Mouse (Mus musculus): Measurements from ENCODE around the gene Slc5a4b.
A peak's percentile ranks its signal among the peaks of the same experiment; 100 is the strongest.
"Not testable (repeated sequence)": the region's sequence is repeated elsewhere in the genome, so short reads cannot be mapped to it uniquely, and the experiment has no call there.

Slc5a4b gene

DNA sequence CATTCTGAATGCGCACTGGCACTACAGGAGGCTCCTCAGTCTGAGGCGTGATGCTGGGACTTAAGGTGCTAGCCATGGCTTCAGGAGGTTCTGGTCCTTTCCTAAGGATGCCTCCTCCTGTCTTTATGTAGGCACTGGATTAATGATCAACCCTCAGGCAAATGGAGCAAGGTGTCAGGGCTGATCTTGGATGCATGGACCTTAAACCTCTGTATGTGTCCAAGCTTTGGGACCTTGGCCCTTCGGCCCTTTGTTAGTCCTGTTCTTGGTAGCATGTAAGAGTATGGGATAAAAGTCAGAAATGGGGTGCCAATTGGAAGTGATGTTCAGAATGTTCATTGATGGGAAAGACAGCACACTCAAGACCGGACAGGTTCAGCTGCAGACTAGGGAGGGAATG, at the start of gene Slc5a4b:
Slc5a4b (minus strand) TSS at position 101 of the 400 bp plus-strand sequence.
- DNase-seq (ENCODE audit: low spot score in 2 of 2), result no peak

DNA sequence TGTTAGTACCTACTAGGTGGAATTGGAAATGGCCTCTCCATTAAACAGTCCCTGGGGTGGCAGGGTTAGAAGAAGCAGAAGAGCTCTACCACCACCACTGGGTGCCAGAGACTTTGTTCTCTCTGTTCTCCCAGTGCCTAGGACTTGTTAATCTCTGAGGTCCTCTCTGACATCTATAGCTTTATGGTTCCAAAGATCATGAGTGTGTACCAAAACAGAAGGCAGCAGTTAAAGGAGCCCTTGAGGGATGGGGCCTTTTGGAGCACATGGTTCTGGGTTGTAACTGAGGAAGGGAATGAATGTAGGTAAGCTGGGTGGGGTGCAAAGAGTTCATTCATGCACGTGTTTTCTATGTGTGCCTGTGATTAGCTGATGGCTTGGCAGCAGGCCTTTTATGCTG, 47.2 kb upstream of the Slc5a4b start:
- DNase-seq (ENCODE audit: low spot score in 2 of 2), result no peak

DNA sequence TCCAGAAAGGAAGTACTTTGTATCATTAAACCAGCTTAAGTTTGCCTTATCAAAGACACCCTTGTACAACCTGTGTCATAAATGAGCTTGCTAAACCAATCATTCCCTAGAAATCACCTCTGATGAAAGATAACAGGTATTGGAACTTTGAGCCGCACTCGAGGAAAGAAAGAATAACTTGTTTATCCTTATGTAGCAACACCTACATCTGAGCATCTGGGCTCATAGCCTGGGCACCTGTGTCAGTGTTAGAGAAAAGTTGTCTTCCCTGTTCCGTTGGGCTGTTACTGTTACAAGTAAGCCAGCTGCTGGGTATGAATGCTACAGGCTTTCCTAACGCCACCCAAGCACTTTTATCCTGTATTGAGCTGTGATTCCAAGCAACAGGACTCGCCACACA, 46.8 kb upstream of the Slc5a4b start:
- no peak for DNase-seq (ENCODE audit: low spot score in 2 of 2)

DNA sequence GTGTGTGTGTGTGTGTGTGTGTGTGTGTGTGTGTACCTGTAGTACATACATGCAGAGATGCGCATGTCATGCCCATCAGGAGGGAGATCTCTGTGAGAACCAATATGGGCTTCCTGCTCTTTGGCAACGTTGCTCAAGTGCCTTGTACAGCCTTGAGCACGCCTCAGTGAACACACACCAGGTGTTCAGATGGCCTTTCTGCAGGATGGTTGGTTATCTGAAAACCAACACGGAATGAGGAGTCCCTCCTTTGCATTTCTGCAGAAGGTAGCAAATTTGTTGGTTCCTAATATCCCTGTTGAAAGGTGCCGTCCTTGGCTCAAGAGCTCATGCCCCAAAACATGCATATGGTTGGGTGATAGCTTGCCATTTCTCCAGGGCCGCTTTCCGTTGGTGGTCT, 45.1 kb upstream of the Slc5a4b start:
- no peak for DNase-seq (ENCODE audit: low spot score in 2 of 2)

DNA sequence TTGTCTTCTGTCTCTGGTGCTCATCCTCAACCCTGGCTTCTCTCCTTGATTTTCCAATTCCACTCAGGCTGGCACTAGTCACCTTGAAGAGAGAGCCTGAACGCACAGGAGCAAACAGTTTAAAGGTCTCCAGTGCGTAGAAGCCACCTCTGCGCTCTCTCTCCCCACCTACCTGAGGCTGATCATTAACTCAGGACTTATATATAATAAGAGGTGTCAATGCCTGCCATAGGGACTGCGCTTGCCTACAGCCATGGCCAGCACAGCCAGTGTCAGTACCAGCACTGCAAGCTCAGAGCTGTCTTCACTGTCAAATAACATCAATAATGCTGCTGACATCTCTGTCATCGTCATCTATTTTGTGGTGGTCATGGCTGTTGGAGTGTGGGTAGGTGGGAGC, 36.5 kb upstream of the Slc5a4b start, which contains the start of gene Slc5a4a:
Slc5a4a (plus strand) TSS at position 174 of the 400 bp plus-strand sequence.
- no peak for DNase-seq (ENCODE audit: low spot score in 2 of 2)

DNA sequence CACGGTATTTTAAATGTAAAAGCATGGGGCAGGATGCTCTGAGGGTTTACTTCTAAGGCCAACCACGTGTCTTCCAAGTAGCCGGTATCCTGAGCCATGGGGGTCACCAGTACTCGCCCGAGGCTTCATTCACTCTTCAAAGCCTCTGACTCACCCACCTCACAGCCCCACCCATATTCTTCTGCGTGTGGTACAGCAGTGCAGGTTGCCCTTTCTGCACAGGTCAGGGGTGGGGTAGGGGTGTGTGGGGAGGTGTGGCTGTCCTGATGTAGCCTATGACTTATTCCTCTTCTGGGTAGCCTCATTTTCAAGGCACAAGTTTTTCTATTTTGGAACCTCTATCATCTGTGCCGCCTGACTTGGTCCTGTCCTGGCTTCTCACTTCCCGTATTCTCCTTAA, 36.1 kb upstream of the Slc5a4b start:
- no peak for DNase-seq (ENCODE audit: low spot score in 2 of 2)

DNA sequence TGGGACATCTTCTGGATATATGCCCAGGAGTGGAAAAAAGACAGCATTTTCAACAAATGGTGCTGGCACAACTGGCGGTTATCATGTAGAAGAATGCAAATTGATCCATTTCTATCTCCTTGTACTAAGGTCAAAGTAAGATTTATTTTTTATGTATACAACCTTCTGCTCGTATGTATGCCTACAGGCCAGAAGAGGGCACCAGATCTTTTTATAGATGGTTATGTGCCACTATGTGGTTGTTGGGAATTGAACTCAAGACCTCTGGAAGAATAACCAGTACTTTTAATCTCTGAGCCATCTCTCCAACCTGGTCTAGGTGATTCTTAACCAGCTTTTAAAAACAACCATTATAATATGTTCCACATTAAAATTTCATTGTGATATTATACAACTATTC, 25.6 kb upstream of the Slc5a4b start:
- DNase-seq (ENCODE audit: low spot score in 2 of 2), result no peak

DNA sequence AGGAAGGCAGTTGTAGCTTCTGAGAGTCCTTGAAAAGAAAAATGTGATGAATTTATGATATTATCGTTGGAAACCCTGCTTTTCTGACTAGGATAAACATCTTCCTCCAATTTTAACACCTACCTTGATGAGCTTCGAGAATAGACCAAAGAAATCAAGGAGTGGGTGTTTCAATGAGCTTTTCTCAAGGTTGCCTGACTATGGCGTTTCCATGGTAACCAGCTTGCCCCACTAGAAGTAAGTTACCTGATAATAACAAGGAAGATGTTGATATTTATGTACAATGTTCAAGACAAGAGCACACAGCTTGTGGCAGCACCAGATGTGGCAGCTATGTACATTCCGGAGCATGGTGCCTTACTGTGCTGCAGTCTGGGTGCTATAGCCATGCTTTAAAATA, 21.7 kb upstream of the Slc5a4b start:
- no peak for DNase-seq (ENCODE audit: low spot score in 2 of 2)

DNA sequence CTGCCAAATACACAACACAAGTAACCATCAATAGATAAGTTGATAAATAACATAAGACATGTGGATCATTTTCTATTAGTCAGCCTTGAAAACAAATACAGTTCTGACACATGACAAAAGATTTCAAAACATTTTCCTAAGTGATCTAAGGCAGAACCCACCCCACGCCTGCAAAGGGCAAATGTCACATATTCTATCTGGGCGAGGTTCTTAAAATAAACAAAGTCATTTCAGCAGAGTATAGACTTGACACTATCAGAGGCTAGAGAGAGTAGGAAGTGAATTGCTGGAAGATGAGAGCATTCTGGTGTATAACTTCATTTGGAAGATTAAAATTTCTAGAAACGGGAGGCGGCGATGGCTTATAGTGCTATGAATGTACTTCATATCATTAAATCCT, 10.7 kb upstream of the Slc5a4b start:
- no peak for DNase-seq (ENCODE audit: low spot score in 2 of 2)

DNA sequence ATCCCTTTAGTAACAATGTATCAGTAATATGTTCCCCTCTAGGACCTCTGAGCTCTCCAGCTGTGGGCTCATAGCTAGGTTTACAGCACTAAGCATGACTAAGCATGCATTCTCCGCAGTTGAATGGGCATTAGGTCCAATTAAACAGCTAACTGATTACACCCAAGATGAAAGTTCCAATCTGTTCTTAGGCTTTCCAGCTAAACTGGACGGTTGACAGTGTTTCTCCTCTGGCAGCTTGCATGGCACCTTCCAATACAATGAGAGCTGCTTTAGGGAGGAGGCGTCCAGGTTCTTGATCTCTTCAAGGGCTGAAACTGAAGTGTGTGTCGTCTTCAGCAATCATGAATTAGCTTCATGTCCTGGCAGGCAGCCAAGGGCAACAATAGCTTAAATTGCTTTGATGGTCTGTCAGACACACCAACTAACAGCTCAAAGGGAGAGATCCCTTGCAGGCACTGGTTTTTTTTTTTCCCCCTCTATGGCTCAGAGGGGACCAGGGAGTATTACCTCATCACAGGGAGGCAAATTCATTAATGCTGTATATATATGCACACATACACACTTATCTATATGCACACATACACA, 9.5 kb upstream of the Slc5a4b start:
- DNase-seq (ENCODE audit: low spot score in 2 of 2), result no peak

DNA sequence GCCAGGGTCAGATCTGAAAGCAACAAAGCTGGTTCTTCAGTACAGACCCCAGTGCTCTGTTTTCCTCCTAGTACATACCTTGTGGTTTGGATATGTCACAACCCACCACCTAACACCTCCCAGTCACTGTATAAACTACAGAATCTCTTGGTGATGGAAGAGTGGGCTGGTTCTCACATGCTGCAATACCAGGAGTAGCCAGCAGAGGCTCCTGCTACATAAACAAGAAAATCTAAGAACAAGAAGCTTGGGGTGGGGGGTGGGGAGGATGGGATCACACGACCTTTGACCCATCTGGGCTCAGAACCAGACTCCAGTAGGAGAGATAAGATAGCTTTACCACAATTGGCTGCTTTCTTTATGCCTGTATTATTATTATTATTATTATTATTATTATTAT, 8.0 kb upstream of the Slc5a4b start:
- DNase-seq (ENCODE audit: low spot score in 2 of 2), result peak in 1 of 2 experiments; percentile 65

DNA sequence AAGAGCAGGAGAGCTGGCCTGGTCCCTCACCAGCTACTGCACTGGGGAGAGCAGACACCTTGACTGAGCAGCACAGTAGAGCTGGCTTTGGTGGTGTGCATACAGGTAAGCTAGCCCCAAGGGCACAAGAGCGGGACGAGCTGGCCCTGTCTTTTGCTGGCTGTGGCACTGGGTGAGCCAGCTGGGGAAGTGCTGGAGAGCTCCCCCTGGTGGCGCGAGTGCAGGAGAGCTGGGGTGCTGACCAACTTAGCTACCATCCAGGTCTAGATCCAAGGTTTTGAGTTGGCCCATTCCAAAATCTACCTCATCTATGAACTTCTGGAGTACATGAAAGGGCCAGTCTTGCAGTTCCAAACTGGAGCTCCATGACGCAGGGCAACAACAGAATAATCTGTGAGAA, 7.2 kb upstream of the Slc5a4b start:
- DNase-seq (ENCODE audit: low spot score in 2 of 2), result peak; percentile 43 to 85

DNA sequence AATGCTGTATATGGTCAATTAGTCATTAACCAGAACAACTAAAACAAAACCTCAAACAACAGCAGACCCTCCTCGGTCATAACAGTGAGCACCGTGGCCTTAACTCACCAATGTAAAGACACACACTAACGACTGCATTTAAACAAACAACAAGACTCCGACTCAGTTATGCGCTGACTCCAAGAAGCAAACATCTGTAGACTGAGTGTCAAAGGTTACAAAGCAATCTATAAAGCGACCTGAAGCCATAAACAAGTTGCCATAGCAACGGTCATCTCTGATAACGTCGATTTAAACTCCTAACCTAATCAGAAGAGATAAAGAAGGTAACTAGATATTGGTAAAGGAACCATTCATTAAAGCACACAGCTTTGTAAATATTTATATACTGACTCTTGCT, 13.4 kb downstream of the Slc5a4b start:
- no peak for DNase-seq (ENCODE audit: low spot score in 2 of 2)

DNA sequence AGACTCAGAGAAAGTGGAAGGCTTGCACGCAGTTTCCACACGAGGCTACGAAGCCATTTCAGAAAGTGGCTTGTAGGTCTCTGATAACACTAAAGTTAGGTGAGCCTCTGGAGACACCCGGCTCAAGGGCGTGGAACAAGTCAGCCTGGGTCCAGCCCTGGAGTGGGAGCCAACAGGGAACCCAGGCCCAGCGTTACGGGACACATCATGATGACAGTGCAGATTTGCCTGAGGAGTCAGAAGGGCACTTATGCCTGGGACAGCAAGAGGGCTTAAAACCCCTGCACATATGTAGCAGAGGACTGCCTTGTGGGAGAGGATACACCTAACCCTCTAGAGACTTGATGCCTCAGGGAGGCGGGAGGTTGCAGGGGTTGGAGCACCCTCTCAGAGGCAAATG, 14.2 kb downstream of the Slc5a4b start:
- DNase-seq (ENCODE audit: low spot score in 2 of 2), result no peak

DNA sequence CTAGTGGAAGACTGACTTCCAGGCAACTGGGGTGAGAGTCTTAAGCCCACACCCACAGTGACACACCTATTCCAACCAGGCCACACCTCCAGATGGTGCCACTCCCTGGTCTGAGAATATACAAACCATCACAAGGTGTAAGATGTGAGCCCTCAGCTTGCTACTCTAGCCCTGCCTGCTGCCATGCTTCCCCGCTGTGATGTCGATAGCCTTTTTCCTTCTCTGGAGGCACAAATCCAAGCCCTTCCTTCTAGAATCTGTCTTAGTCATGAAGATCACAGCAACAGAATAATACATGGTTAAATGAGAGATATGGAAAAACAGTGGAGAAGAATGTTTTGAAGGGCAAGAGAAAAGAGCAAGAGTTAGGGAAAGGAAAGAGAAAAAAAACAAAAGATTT, 33.8 kb downstream of the Slc5a4b start:
- DNase-seq (ENCODE audit: low spot score in 2 of 2), result not testable (repeated sequence)

DNA sequence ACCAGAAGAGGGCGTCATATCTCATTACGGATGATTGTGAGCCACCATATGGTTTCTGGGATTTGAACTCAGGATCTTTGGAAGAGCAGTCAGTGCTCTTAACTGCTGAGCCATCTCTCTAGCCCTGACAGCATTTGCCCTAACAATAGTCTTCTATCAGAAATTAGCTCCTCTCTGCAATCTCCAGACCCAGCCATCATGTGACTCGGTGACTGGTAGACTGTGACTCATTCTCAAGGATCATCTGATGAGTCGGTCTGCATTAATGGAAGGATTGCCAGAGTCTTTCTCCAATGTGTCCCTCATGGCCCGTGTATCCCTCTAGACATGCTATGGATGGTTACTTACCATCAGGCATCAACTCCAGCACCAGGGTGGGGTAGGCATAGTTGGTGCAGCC, 38.7 kb downstream of the Slc5a4b start:
- not testable (repeated sequence) for DNase-seq (ENCODE audit: low spot score in 2 of 2)

DNA sequence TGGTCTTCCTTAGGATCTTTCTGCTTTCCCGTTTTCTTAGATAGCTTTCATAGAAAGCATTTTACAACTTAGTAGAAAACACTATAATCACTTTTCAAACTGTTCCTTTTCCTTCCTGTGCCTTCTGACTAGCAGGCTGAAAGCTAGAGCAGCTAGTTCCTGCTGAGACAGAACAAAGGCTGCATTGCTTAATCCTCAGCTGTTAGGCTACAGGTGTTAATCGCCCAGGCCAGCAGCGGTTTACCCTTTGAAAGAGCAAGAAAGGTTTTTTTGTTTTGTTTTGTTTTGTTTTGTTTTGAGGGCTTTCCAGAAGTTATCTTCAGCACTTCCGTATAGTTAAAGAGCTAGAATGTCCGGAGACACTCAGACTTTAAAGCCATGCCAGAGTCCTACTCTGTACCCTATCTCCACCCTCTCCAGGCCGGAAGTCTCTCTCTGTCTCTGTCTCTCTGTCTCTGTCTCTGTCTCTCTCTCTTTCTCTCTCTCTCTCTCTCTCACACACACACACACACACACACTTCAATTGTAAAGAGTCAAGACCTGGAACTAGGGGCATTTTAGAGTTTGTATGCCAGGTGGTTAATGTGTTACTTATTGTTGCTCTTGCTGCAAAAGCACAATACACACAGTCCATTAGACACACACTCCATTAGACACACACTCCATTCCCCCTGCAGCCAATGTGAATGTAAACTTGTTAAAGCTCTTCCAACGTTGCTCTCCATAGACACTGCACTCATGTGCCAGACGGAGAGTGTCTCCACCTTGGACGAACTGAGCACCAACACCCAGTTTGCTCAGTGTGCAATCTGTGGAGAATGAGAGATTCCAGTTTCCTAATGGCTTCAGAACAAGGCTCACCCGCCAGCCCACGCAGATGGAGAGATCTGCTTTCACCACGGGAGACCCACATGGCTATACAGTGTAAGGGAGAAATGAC, 42.8 kb downstream of the Slc5a4b start:
- DNase-seq (ENCODE audit: low spot score in 2 of 2), result no peak

DNA sequence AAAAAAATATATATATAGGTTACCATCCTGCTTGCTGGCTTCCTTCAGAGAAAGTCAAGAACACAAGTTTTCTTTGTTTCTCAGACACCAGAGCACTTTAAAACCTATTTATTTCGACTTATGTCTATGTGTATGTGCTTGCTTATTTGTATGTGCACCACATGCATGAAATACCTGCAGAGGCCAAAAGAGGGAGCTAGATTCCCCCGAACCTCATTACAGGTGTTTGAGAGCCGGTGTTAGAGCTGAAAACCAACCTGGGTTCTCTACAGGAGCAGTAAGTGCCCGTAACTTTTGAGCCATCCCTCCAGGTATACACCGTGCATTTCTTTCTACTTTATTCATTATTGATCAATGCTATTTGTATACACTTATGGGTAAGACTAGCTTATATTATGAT, 48.3 kb downstream of the Slc5a4b start:
- no peak for DNase-seq (ENCODE audit: low spot score in 2 of 2)

DNA sequence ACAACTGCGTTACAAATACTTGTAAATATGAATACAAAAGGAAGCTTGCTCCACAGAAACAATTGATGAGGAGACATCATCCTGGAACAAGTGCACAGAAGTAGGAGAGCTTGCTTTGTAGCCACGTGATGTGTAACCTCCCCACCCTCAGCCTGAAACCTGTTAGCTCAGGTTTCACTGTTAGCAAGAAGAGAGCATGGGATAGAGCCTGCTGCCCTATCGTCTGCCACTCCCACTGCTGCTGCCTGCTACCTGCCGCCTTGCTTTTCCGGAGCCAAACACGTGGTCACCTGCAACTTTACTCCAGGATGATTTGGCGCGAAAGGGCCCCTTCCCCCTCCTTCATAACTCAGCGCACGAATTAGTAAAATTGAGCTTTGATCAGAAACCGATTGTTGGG, 58.9 kb downstream of the Slc5a4b start:
- DNase-seq (ENCODE audit: low spot score in 2 of 2), result no peak

DNA sequence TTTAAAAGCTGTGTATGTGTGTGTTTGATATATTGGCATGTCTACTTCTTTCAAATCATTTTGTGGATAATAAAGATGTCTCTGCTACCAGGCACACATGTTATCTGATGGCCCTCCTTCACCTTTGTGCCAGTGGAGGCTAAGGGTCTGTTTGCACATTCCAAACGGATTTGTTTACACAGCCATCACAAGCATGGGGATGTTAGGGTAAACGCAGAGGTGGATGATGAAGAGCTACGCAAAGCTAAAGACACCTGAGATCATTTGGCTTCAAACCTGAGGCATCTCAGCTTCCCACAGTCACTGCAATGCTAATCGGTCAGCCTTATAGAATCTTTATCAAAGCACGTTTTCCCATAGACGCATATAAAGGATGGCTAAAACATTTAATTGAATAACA, 61.8 kb downstream of the Slc5a4b start:
- DNase-seq (ENCODE audit: low spot score in 2 of 2), result no peak

DNA sequence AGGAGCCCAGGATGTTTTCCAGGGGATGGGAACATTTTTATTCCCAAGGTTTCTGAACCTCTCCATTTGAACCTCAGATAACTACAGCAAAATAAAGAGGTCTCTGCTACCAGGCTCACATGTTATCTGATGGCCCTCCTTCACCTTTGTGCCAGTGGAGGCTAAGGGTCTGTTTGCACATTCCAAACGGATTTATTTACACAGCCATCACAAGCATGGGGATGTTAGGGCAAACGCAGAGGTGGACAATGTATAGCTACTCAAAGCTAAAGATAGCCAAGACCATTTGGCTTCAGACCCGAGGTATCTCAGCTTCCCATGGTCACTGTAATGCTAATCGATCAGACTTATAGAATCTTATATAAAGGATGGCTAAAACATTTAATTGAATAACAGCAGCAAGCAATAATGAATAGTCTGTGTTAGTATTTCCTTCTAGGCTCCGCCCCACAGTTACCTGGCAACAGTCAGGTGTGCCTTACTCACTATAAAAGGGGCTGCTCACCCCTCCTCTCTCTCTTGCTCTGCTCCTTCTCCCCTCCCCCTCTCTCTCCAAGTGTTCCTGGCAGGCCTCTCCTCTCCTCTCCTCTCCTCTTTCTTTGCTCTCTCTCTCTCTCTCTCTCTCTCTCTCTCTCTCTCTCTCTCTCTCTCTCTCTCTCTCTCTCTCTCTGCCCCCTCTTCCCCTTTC, 63.4 kb downstream of the Slc5a4b start:
- DNase-seq (ENCODE audit: low spot score in 2 of 2), result no peak

DNA sequence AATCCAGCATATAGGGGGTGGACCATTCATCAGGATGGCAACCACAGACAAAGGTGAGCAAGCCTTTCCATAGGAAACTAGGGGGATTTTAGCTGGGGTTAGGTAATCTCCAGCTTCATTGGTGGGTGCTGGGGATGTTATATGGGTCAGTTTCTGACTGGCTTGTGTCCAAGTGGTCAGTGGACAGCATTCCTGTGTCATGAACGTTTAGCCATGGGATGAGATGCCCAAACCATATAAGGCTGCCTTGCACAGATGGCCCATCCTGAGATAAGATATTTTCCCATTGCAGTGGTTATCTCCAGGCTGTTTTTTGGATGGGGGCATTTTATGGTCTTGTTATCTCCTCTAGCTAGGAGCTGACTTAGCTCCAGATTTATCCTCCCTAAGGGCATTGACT, 64.0 kb downstream of the Slc5a4b start:
- no peak for DNase-seq (ENCODE audit: low spot score in 2 of 2)

DNA sequence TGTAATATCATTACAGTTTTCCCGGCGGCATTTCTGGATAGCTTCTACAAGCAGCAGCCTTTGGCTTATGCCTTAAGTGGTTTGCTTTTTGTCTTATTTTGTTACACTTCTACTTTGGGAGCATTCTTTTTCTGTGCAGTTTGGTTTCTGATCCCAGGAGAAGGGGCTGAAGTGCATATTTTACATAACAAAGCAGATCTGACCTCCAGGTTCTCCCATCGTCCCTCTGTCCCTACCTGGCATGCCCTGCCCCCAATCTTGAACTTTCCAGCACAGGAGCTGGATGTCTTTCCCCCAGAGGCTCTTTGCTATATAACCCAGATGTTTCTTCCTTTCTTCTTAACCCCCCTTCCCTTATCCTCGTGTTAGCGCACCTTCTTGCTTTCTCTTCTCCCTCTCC, 65.4 kb downstream of the Slc5a4b start:
- DNase-seq (ENCODE audit: low spot score in 2 of 2), result no peak
